Mouse (Mus musculus): ENCODE data around the gene Clec3b.

GRCm38 (mm10) chr9:123161792-123162191 is 11.0 kb downstream of the Clec3b start:
- no peak for TF ChIP-seq POLR2A (IDR thresholded peaks at IDR 0.05; ENCODE audit: control insufficient read depth, extremely low read depth, insufficient read depth, low read length, poor library complexity)
- no peak for TF ChIP-seq CTCF (IDR thresholded peaks at IDR 0.05; ENCODE audit: borderline replicate concordance, control insufficient read depth, extremely low read depth, insufficient read depth, low read length, poor library complexity)
